Mouse (Mus musculus) Muller cell, postnatal 12 days (primary cell): ENCODE data around the gene Naa80.

Experiments
- DNase-seq: peaks from one replicate; pipeline ENCODE4 v3.0.0-alpha.2; 2015; ENCODE audit errors: inconsistent ontology term

Gene Naa80

DNA sequence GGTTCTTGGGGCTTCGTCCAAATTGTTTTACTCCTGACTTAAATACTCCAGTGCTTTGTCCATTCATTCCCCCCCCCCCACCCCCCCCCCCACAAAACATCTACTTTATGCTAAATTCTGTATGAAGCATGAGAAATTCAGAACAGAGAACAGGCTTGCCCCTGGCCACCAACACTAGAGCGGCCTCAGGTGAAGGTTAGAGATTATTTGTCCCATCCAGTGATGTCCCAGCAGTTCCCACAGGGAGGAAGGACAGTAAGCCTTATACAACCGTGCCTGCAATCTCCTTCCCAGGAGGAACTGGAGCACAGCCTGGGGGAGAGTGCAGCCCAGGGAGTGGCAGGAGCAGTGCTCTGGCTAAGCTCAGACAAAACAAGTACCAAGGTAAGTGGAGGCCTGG lies at the start of gene Naa80:
Gene Naa80 (plus strand): TSS at position 301 of the 400 bp plus-strand sequence.
- no peak for DNase-seq

DNA sequence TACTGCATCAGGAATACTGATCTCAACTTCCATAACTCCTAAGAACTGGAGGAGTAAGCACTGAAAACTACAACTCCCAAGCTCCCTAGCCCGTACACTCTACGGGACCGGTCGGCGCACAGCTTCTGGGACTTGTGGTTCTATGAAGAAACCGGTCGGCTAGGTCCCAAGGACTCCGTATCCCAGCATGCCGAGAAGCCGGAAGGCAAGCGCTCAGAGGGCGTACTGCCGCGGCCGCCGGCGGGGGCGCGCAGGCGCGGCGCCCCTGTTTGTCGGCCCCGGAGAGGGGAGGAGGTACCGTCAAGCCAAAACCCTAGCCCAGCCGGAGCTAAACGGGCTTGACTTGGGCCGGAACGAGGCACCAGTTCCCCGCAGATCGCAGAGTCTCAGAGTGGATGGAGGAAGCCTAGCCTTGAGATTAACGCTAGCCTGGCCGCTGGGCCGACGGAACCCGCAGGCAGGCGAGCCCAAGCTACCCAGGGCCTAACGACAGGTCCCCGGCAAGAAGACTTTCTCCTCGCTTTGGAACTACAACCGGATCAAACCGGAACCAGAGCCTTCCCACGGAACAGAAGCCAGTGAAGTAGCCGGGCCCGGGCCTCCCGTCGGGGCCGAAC lies 44.8 kb upstream of the Naa80 start, which contains the start of gene Tmem115:
Gene Tmem115 (plus strand): TSS at position 155 of the 617 bp plus-strand sequence.
- peak; percentile 96 for DNase-seq

DNA sequence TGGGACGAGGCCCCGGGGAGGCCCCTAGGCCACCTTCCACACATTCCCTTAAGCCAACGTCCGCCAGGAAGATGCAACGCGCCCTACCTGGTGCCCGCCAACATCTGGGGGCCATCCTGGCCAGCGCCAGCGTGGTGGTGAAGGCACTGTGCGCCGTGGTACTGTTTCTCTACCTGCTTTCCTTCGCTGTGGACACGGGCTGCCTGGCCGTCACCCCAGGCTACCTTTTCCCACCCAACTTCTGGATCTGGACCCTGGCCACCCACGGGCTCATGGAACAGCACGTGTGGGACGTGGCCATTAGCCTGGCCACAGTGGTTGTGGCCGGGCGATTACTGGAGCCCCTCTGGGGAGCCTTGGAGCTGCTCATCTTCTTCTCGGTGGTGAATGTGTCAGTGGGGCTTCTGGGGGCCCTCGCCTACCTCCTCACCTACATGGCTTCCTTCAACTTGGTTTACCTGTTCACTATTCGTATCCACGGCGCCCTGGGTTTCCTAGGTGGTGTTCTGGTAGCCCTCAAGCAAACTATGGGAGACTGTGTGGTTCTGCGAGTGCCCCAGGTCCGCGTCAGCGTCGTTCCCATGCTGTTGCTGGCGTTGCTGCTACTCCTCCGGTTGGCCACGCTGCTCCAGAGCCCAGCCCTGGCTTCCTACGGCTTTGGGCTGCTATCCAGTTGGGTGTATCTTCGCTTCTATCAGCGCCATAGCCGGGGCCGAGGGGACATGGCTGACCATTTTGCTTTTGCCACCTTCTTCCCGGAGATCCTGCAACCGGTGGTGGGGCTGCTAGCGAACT lies 44.1 kb upstream of the Naa80 start:
- DNase-seq = peak; percentile 46

DNA sequence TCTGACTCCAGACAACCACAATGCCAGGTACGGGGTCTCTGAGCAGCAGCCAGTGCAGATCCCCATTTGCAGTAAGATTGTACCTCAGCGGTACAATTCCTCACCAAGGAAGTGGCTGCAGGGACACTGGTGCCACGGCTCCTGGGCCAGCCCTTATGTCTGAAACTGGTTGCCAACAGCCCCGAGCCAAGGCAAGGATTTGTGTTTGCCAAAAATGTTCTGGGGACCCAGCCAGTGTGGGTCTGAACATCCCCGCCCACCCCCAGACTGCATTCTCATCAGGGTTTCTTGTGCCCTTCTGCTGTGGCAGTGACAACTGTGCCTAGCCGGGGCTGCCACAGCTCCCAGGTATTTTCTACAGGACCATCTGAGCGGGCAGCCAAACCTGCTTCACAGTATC lies 40.5 kb upstream of the Naa80 start:
- DNase-seq = no peak

DNA sequence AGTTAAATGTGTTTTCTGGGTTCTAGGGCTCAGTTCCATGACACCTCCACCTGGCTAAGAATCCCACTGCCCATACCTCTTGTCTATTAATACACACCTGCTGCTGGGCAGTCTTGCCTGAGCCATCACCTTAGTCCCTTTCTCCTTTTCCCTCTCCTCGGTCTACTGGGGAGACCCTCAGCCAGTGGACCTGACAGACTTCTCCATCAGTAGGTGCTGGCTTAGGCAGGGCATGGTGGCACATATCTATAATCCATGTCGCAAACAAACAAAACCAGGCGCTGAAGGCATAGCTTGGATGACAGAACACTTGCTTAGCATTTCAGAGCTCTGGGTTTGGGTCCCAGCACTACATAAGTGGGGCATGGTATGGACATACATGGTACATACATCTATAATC lies 40.0 kb upstream of the Naa80 start:
- no peak for DNase-seq

DNA sequence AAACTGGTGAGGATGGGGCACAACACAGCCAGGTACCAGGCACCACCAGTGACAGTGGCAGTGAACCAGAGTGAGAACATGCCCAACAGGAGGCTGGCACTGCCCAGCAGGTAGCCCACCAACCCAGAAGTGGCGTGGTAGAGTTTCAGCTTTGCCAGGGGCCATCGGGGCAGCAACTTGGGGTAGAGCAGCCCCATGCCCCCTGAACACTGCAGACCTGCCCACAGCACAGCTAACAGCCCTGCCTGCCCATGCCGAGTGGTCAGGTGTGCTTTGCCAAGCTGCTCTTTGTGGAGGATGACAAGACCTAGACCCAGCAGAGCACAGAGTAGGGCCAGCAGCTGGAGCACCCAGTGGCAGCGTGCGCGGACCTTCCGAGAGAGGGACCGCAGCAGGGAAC lies 38.7 kb upstream of the Naa80 start:
- DNase-seq = no peak

DNA sequence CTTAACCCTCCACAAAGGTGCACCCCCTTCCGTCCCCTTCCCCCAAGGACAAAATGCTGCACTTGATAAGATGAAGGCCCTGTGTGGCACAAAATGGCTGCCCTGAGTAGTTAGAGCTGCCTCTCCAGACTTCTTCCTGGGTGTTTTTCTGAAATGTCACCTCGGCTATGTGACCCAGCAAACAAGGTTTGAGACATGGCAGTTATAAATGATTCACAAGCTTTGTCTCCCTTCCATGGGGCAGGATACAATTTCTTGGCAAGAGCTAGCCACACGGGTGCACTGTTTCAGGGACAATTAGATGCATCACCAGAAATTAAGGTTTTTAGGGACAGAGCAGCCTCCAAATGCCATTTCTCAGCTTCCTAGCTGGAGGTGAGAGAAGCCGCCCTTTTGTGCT lies 38.3 kb upstream of the Naa80 start:
- no peak for DNase-seq

DNA sequence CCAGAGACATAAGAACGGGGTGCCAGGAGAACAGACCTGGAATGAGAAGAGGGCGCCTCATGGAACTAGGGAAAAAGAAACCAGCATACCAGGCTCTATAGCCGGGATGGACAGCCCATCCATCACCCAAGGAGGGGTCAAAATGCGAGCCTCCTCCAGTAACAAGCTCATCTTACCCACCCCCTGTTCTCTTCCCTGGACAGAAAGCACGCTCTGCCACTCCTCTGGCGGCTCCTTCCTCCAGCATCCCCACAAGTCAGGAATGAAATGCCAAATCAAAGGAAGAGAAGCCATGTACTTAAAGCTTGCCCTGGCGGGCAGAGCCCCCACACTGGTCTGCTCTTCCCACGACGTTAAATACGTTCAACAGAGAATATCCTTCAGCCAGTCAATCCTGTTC lies 37.7 kb upstream of the Naa80 start:
- no peak for DNase-seq

DNA sequence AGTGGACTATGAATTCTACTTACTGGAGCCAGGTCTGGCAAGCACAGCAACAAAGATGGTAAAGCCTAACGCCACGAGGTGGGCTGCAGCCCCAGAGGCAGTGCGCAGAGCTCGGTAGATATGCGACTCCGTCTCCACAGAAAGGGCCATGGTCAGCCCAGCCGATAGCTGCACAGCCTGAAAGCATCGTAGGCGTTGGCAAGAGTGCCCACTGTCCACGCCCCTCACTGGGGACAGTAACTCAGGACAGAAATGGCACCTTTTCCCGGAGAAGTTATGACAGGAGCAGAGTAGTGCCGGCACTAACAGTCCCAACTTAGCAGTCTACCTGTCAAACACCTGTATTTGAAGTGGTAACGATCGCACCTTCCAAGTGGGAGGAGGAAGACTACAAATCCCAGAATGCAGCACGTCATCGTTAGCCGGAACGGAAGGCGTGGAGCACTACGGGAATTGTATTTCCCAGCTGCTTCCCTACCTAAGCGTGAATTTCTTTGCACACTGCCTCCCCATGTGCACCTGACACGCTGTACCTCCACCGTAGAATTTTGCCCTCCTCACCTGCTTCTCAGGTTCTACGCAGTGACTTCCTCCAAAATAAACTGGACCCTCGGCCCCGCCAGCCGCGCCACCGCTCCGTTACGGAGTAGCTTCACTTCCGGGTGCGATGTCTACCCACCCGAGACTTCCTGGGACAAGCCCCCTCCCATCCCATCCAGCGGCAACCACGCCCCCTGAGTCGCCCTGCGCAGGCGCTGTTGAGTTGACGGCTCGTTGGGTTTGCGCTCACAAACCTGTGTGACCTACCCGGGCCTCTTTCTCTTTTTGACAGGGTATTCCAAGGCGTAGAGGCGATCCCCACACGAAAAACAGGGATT lies 37.0 kb upstream of the Naa80 start, which contains the start of the genes Cyb561d2 and Nprl2:
Gene Cyb561d2 (minus strand): TSS at position 720 of the 878 bp plus-strand sequence.
Gene Nprl2 (plus strand): TSS at position 753 of the 878 bp plus-strand sequence.
- DNase-seq = peak; percentile 97

DNA sequence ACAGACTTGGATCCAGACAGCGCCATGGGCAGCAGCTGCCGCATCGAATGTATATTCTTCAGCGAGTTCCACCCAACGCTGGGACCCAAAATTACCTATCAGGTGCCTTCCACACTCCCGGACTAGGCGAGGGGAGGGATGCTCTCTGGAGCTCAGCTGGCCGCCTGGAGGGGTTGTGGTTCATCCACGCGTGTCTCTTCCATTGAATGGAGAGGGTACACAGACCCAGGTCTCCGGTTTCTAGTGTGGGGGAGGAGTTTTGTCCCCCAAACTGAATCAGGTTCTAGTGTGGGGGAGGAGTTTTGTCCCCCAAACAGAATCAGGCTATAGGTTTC lies 36.4 kb upstream of the Naa80 start:
- no peak for DNase-seq

DNA sequence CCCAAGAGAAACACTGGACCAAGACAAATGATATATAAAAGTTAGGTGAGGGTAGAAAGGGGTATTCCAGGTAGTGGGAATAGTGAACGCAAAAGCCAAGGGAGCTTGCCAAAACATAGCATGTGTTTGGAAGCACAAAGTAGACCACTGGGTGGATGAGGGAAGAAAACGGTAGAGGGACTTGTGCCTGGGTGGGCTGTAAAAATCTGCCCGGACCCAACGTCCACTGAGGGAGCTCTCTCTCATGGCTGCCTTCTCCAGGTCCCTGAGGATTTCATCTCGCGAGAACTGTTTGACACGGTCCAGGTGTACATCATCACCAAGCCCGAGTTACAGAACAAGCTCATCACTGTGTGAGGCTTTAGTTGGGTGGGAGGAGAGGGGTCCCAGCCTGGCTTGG lies 36.0 kb upstream of the Naa80 start:
- DNase-seq = no peak

DNA sequence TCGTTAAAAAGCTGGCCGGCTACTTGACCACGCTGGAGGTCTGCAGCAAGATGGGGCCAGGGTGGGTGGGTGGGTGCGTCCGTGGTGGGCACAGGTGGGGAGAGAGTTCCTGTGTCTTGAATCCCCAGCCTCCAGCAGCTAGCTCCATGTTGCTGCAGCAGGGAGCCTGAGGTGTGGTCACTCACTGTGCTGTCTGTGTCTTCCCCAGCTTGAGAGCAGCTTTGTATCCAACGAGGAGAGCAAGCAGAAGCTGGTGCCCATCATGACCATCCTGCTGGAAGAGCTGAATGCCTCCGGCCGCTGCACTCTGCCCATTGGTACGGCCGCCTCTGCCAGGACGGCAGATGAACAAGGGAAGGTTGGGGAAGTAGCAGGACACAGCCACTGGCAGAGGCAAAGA lies 35.4 kb upstream of the Naa80 start:
- no peak for DNase-seq

DNA sequence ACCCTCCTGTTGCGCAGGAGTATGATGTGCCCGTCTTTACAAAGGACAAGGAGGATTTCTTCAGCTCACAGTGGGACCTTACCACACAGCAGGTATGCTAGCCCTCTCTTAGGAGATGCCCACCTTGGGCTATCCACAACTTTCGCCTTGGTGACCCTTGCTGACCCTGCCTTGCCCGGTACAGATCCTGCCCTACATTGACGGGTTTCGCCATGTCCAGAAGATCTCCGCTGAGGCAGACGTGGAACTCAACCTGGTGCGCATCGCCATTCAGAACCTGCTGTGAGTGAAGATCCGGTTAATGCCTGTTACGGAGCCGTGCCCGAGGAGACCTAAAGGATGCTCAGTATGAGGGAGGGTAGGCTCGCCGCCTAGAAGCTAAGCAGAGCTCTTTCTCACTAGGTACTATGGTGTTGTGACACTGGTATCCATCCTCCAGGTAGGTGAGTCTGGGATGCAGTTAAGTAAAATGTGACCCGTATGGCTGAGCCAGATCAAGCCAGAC lies 34.4 kb upstream of the Naa80 start:
- no peak for DNase-seq

DNA sequence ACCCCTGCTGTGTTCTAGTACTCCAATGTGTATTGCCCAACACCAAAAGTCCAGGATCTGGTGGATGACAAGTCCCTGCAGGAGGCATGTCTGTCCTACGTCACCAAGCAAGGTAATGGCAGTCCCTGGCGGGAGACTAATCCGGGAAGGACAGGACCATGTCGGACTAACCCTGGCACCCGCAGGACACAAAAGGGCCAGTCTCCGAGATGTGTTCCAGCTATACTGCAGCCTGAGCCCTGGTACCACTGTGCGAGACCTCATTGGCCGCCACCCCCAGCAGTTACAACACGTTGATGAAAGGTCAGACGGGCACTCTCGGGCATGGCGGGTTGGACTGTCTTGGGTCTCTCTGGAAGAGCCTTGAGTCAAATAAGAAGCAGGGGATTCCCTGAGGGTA lies 34.0 kb upstream of the Naa80 start:
- DNase-seq = no peak

DNA sequence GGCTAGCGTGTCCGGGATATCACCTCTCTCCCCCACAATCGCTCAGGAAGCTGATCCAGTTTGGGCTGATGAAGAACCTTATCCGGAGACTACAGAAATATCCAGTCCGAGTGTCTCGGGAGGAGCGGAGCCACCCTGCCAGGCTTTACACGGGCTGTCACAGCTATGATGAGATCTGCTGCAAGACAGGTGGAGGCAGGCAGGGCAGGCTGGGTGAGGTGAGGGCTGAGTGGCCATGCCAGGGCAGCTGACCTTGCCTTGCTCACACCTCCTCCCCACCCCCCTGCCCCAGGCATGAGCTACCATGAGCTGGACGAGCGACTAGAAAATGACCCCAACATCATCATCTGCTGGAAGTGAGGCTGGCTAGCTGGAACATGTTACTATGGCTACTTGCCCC lies 33.5 kb upstream of the Naa80 start:
- no peak for DNase-seq

DNA sequence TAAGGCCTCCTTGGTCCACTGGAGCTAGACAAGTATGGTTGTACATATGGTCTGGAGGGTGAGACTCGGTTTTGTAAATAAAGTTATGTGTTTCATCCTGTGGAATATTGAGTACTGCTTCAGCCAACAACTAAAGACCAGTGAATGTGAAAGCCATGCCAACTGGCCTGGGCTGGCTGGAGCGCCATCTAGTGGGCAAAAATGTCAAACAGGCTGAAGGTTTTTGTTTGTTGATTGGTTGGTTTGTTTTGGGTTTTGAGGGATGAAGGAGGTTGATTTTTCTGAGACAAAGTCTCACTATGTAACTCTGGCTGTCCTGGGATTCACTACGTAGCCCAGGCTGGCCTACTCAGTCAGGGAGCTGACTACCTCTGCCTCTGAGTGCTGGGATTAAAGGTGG lies 33.1 kb upstream of the Naa80 start:
- peak; percentile 41 for DNase-seq

DNA sequence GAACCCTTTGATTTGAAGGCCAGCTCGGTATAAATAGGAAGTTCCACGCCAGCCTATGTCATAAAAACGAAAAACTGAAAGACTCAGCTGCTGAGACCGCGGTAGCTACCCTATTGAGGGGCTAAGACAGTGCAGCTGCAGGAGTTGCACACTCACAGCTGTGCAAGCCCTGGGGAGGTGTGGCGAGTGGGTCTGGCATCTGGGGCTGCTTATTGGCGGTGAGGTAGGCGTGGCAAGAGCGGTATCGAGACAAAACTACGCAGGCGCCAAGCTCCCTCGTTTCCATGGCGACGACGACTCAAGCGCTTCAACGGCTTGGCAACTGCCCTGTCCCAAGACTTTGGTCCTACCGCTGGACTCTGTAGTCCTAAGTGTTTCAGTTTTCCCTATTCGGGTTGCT lies 31.7 kb upstream of the Naa80 start, which contains the start of gene Zmynd10:
Gene Zmynd10 (plus strand): TSS at position 273 of the 400 bp plus-strand sequence.
- DNase-seq = peak; percentile 85

DNA sequence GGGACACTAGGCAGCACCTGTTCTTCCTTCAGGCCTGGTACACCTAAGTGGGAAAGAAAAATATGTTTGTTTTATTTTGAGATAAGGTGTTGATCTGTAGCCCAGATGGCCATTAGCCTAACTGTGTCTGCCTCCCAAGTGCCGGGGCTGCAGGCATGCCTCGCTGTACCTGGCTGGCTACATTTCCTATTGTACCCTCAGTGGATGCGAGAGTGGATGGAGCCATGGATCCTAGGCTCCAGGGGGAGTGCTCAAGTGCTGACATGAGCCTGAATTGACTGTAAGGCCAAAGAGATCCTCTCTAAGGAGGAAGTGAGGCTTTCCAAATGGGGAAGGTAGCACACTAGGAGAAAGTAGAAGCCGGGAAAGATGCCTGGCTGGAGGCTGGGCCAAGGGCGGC lies 30.7 kb upstream of the Naa80 start:
- no peak for DNase-seq

DNA sequence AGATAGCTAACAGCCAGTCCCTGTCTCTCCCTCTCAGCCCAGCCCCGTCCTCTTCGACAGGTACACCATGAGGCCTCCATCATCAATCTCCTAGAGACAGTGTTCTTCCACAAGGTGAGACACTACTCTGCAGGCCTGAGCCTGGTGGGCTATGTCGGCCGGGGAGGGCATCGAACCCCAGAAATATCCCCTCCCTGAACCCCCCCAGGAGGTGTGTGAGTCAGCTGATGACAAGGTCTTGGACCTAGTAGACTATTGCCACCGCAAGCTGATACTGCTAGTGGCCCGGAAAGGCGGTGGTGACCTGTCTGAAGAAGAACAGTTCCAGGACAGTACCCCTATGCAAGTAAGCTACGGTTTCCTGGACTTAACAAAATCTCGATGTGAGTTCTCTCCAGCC lies 29.9 kb upstream of the Naa80 start:
- DNase-seq = no peak

DNA sequence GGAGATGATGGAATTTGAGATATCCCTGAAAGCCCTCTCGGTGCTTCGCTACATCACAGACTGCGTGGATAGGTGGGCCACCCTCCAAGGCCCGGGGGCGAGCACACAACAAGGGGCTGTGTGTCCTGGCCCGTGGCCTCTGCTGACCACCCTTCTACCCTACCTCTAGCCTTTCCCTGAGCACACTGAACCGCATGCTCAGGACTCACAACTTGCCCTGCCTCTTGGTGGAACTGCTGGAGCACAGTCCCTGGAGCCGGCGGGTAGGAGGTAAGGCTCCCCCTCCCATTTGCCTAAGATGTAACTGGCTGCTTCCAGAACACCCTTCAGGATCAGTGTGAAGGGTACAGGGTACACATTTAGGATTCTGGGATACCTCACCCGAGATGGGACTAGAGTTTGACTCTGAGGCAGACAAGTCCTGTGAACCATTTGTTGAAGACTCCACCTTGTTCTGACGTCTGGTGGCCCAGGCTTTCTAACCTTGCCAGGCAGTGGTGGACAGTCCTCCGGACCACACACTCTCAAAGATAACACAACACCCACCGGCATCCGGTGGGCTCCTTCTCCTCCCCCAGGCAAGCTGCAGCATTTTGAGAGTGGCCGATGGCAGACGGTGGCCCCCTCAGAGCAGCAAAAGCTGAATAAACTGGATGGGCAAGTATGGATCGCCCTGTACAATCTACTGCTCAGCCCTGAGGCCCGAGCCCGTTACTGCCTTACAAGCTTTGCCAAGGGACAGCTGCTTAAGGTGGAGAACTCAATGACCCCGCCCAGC lies 29.2 kb upstream of the Naa80 start:
- no peak for DNase-seq

DNA sequence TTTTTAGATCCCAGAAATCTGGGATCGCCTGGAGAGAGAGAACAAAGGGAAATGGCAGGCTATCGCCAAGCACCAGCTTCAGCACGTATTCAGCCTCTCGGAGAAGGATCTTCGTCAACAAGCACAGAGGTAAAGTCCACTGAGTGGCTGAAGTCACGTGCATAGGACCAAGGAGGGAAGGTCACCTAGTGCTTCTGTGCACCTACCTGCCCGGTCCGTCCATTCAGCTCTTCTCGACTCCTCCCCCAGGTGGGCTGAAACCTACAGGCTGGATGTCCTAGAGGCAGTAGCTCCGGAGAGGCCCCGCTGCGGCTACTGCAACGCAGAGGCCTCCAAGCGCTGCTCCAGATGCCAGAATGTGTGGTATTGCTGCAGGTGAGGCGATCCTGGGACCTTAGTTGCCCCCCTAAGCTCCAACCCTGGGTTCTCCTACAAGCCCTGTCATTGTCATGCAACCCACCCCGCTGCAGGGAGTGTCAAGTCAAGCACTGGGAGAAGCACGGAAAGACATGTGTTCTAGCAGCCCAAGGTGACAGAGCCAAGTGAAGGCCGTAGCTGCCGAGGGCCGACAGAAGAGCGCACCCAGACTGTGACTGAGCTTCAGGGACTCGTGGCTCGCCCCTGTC lies 28.1 kb upstream of the Naa80 start:
- DNase-seq = no peak
